26 mouse cellular contexts compared by ENCODE assay signal in genomic region chr19:17263181-17263580, GRCm38 (mm10).
A peak's percentile ranks its signal among the peaks of the same experiment; 100 is the strongest.
DNase-seq lines count a peak whose midpoint lies in the region; ATAC-seq lines count a peak whose summit lies in the region.
"Had no signal": no experiment of that assay in that cellular context is flagged by ENCODE, and none has a peak within 500 bp of the region (broad histone marks: within the 10 kb centered on the region; RNA-seq: fewer than 3 reads in every experiment).

No protein-coding gene starts in this region.

- H3K9ac ChIP-seq in midbrain, embryonic 11.5 days (ENCODE audit: low read length) = no peak overlapping the region
- no peak overlapping the region for H3K9ac ChIP-seq in midbrain, embryonic 13.5 days (replicated peaks)
- H3K9ac ChIP-seq: forebrain, postnatal 0 days; hindbrain, embryonic 13.5 days had no signal

- intact Hi-C loops in heart, postnatal 14 days (cut with DNase I) = no loop called here

- H3K4me3 ChIP-seq in midbrain, embryonic 11.5 days (ENCODE audit: low read depth, low read length) = no peak overlapping the region
- H3K4me3 ChIP-seq in midbrain, embryonic 13.5 days (replicated peaks) = no peak overlapping the region
- H3K4me3 ChIP-seq: gastrocnemius, adult 2 months; hindbrain, embryonic 10.5 days; hindbrain, embryonic 13.5 days had no signal

- no peaks in the 10 kb centered on the region for H3K4me1 ChIP-seq in midbrain, embryonic 11.5 days (ENCODE audit: control insufficient read depth, insufficient read depth, low read length)
- H3K4me1 ChIP-seq in midbrain, embryonic 13.5 days (replicated peaks) = no peaks in the 10 kb centered on the region
- H3K4me1 ChIP-seq: hindbrain, embryonic 10.5 days; hindbrain, embryonic 13.5 days had no signal

- H3K9me3 ChIP-seq in midbrain, embryonic 11.5 days (ENCODE audit: control insufficient read depth, low read length) = no peaks in the 10 kb centered on the region
- H3K9me3 ChIP-seq in midbrain, embryonic 13.5 days = no peaks in the 10 kb centered on the region
- H3K9me3 ChIP-seq: G1E; hindbrain, embryonic 10.5 days; hindbrain, embryonic 13.5 days had no signal

- no peak overlapping the region for H3K27ac ChIP-seq in midbrain, embryonic 11.5 days (ENCODE audit: low read depth, low read length)
- H3K27ac ChIP-seq in midbrain, embryonic 13.5 days = no peak overlapping the region
- H3K27ac ChIP-seq: gastrocnemius, adult 2 months; hindbrain, embryonic 10.5 days; hindbrain, embryonic 13.5 days had no signal

- peak; percentile 33 for DNase-seq in midbrain, embryonic 11.5 days (ENCODE audit: low spot score, missing footprints)
- DNase-seq in Muller cell, postnatal 12 days (ENCODE audit: inconsistent ontology term) = peak; percentile 78
- DNase-seq in induced T-regulatory cell, adult 2 months (ENCODE audit: low read depth) = peak; percentile 68
- no peak for DNase-seq in kidney, adult 11 months
- DNase-seq in right cerebral cortex, adult 2 months (ENCODE audit: low spot score in 2 of 2) = no peak
- DNase-seq in heart, postnatal 14 days = no peak
- DNase-seq: adrenal gland, adult 8-10 months; adrenal gland, postnatal 25 days; cerebellum, adult 11-12 months; cerebellum, adult 8-10 months; cerebellum, postnatal 14 days; forebrain, postnatal 0 days; gastrocnemius, adult 2 months; gastrocnemius, postnatal 14 days; heart, adult 11 months; heart, postnatal 36 days had no signal

- 87% methylated on average over 2 of the region's 2 CpGs for WGBS in midbrain, embryonic 11.5 days
- 89% methylated on average over 2 of the region's 2 CpGs for WGBS in midbrain, embryonic 13.5 days

- no peaks in the 10 kb centered on the region for H3K27me3 ChIP-seq in midbrain, embryonic 11.5 days (ENCODE audit: control insufficient read depth, insufficient read depth, low read length)
- no peaks in the 10 kb centered on the region for H3K27me3 ChIP-seq in midbrain, embryonic 13.5 days
- H3K27me3 ChIP-seq: CH12.LX; hindbrain, embryonic 13.5 days had no signal

- no peaks in the 10 kb centered on the region for H3K36me3 ChIP-seq in midbrain, embryonic 11.5 days (ENCODE audit: control insufficient read depth, insufficient read depth, low read length)
- no peaks in the 10 kb centered on the region for H3K36me3 ChIP-seq in midbrain, embryonic 13.5 days
- H3K36me3 ChIP-seq: G1E; hindbrain, embryonic 10.5 days; hindbrain, embryonic 13.5 days had no signal

- no peak overlapping the region for H3K4me2 ChIP-seq in midbrain, embryonic 11.5 days
- H3K4me2 ChIP-seq in midbrain, embryonic 13.5 days (replicated peaks) = no peak overlapping the region
- H3K4me2 ChIP-seq: heart, embryonic 11.5 days; hindbrain, embryonic 13.5 days had no signal

- ATAC-seq in midbrain, embryonic 11.5 days (ENCODE audit: low FRiP score) = no peak
- no peak for ATAC-seq in midbrain, embryonic 13.5 days
- ATAC-seq: activated CD4-positive, CD25-positive, alpha-beta regulatory T cell, adult 4 months; forebrain, embryonic 14.5 days; forebrain, postnatal 0 days; hindbrain, embryonic 16.5 days; inflammation-experienced regulatory T-cells, adult 6 months had no signal

Comparison
In these comparisons a context has a peak if more than half of its experiments do, and no peak if none do; other contexts are left out.
1. DNase-seq: peak in midbrain, embryonic 11.5 days (single experiment), Muller cell, postnatal 12 days (single experiment) and induced T-regulatory cell, adult 2 months (single experiment); none in kidney, adult 11 months (single experiment), right cerebral cortex, adult 2 months (0 of 2) and heart, postnatal 14 days (0 of 2).